Mouse (Mus musculus) intestine, embryonic 14.5 days (tissue): ENCODE data around the gene Gm5538. TPM values are rescaled to one million over a fixed set of nuclear protein-coding genes. Genes with fewer than 3 reads are reported as not detected.

Experiments used
- ATAC-seq: fragments of 200-750 bp; cut with Nextera tagmentation; replicated peaks from 2 replicates; pipeline ENCODE4 v1.8.0; 2017; ENCODE audit warnings: low read depth, moderate number of reproducible peaks, moderate TSS enrichment, moderate library complexity; ENCODE audit not compliant: low FRiP score, low TSS enrichment
- DNase-seq: peaks from one replicate; pipeline ENCODE4 v3.0.0-alpha.2; 2018; ENCODE audit warnings: low spot score
- H3K27ac ChIP-seq: fragments of 300-500 bp; sonication (generic); 2 replicates; pipeline ENCODE4 v1.5.1; 2014; ENCODE audit warnings: low read depth, mild to moderate bottlenecking, control low read depth
- H3K27me3 ChIP-seq: fragments of 300-500 bp; sonication (generic); replicated peaks from 2 replicates; pipeline ENCODE4 v1.6.1; 2014; ENCODE audit warnings: low read length, control low read depth; ENCODE audit not compliant: control insufficient read depth, insufficient read depth
- H3K36me3 ChIP-seq: fragments of 300-500 bp; sonication (generic); 2 replicates; pipeline ENCODE4 v1.6.1; 2014; ENCODE audit warnings: low read length, control low read depth; ENCODE audit not compliant: control insufficient read depth, insufficient read depth
- H3K4me1 ChIP-seq: fragments of 300-500 bp; sonication (generic); replicated peaks from 2 replicates; pipeline ENCODE4 v1.6.1; 2014; ENCODE audit warnings: low read length, control low read depth, mixed read lengths; ENCODE audit not compliant: control insufficient read depth, insufficient read depth
- H3K4me2 ChIP-seq: fragments of 300-500 bp; sonication (generic); 2 replicates; pipeline ENCODE4 v1.6.1; 2014; ENCODE audit warnings: low read length
- H3K4me3 ChIP-seq: fragments of 300-500 bp; sonication (generic); 2 replicates; pipeline ENCODE4 v1.5.1; 2014; ENCODE audit warnings: low read depth, low read length, control low read depth, mixed read lengths
- H3K9ac ChIP-seq: fragments of 300-500 bp; sonication (generic); 2 replicates; pipeline ENCODE4 v1.6.1; 2014; ENCODE audit warnings: mild to moderate bottlenecking, low read length
- H3K9me3 ChIP-seq: fragments of 300-500 bp; sonication (generic); 2 replicates; pipeline ENCODE4 v1.6.1; 2016; ENCODE audit warnings: low read length, control low read depth; ENCODE audit not compliant: control insufficient read depth
- WGBS: fragments of 180-500 bp; shearing (Covaris S2); extraction: QIAGEN DNeasy Blood & Tissue Kit; methylation state at CpG from one replicate; pipeline ENCODE4 v1.1.7; 2014; 5-methylcytosine and 5-hydroxymethylcytosine counted together
- polyA plus RNA-seq: library from polyadenylated mRNA; unstranded; fragments of >200 nt; fragmentation: Nextera tagmentation; extraction: Ambion mirVana; gene quantifications from 2 replicates; pipeline ENCODE4 v1.2.1, GENCODE M21; 2014

Gm5538 gene
- not detected in 2 replicates for polyA plus RNA-seq

- Histone ChIP-seq H3K9me3 (no peaks in the 10 kb centered on the region), H3K27me3 (no peaks in the 10 kb centered on the region), H3K4me3 (no peak within 1 kb of the TSS), H3K4me1 (no peaks in the 10 kb centered on the region), H3K27ac (no peak within 1 kb of the TSS), H3K4me2 (no peak within 1 kb of the TSS), H3K9ac (no peak within 1 kb of the TSS), H3K36me3 (no peaks in the 10 kb centered on the region)
- DNase-seq (no peak), ATAC-seq (no peak)
- WGBS = 87% methylated on average over 2 of the region's 2 CpGs
Observed at GRCm38 (mm10) chr3:59729490-59729889, at the start of gene Gm5538. Gene Gm5538 (plus strand): TSS chr3:59729790.

GRCm38 (mm10) chr3:59697391-59697790 is 32.2 kb upstream of the Gm5538 start:
- H3K9me3 ChIP-seq = no peaks in the 10 kb centered on the region

GRCm38 (mm10) chr3:59702614-59703110 is 26.9 kb upstream of the Gm5538 start:
- no peak overlapping the region for H3K9ac ChIP-seq
- no peak overlapping the region for H3K4me3 ChIP-seq
- H3K36me3 ChIP-seq = no peaks in the 10 kb centered on the region
- no peaks in the 10 kb centered on the region for H3K4me1 ChIP-seq
- H3K27me3 ChIP-seq = no peaks in the 10 kb centered on the region
- H3K4me2 ChIP-seq = no peak overlapping the region
- H3K9me3 ChIP-seq = no peaks in the 10 kb centered on the region
- no peak for DNase-seq
- no peak overlapping the region for H3K27ac ChIP-seq
- ATAC-seq = no peak
- 94% methylated on average over 1 of the region's 1 CpGs for WGBS

More at GRCm38 (mm10) chr3:59697391-59697790, 32.2 kb upstream of the Gm5538 start:
- H3K27me3 ChIP-seq = no peaks in the 10 kb centered on the region
- H3K36me3 ChIP-seq = no peaks in the 10 kb centered on the region
- 88% methylated on average over 3 of the region's 3 CpGs for WGBS
- H3K4me2 ChIP-seq = no peak overlapping the region
- H3K9ac ChIP-seq = no peak overlapping the region
- no peak for ATAC-seq
- H3K27ac ChIP-seq = no peak overlapping the region
- H3K4me1 ChIP-seq = no peaks in the 10 kb centered on the region
- no peak for DNase-seq
- no peak overlapping the region for H3K4me3 ChIP-seq

- no peak for ATAC-seq
- Histone ChIP-seq H3K27me3 (no peaks in the 10 kb centered on the region), H3K27ac (no peak overlapping the region), H3K4me3 (no peak overlapping the region), H3K36me3 (no peaks in the 10 kb centered on the region), H3K4me2 (no peak overlapping the region), H3K4me1 (no peaks in the 10 kb centered on the region), H3K9me3 (no peaks in the 10 kb centered on the region), H3K9ac (no peak overlapping the region)
- no peak for DNase-seq
- 100% methylated on average over 1 of the region's 1 CpGs for WGBS
Observed at GRCm38 (mm10) chr3:59739866-59740265, 10.3 kb downstream of the Gm5538 start.

- Histone ChIP-seq H3K4me3 (no peak overlapping the region), H3K36me3 (no peaks in the 10 kb centered on the region), H3K9ac (no peak overlapping the region), H3K4me1 (no peaks in the 10 kb centered on the region), H3K9me3 (no peaks in the 10 kb centered on the region), H3K4me2 (no peak overlapping the region), H3K27ac (no peak overlapping the region), H3K27me3 (no peaks in the 10 kb centered on the region)
- ATAC-seq = no peak
- DNase-seq = no peak
- 14% methylated on average over 2 of the region's 2 CpGs for WGBS
Observed at GRCm38 (mm10) chr3:59744181-59744580, 14.6 kb downstream of the Gm5538 start.

Other genes starting within 250 kb of the Gm5538 start
- not detected in 2 replicates for gene Gm8298, start 131.3 kb downstream of the Gm5538 start, polyA plus RNA-seq
- not detected in 2 replicates for gene C130079G13Rik, start 195.4 kb downstream of the Gm5538 start, polyA plus RNA-seq